Mouse (Mus musculus) MEL (cell line): Measurements from ENCODE around the gene Itpr1. TPM values are rescaled to one million over a fixed set of nuclear protein-coding genes. Genes with fewer than 3 reads are reported as not detected.

ENCODE experiments used
- DNase-seq: peaks from one replicate; pipeline ENCODE4 v3.0.0; 2011; ENCODE audit warnings: low read depth, low spot score
- H3K27ac ChIP-seq: 2 replicates; pipeline ENCODE4 v1.5.1; 2012; ENCODE audit warnings: low read depth, mild to moderate bottlenecking, control low read depth, low read length, moderate library complexity; ENCODE audit not compliant: control insufficient read depth
- H3K27me3 ChIP-seq, 2 experiments: fragments of 150-350 bp in 1 of 2; sonication (generic) in 1 of 2; 2 replicates each; pipeline ENCODE4 v1.6.1; 2012; ENCODE audit warnings: low read length in 2 of 2, mild to moderate bottlenecking in 2 of 2, improper control_type of control experiment in 1 of 2, moderate library complexity in 1 of 2; ENCODE audit not compliant: insufficient read depth in 2 of 2, control insufficient read depth in 1 of 2
- H3K36me3 ChIP-seq, 2 experiments: 2 replicates each; pipeline ENCODE4 v1.6.1; 2012 to 2014; ENCODE audit warnings: low read length in 2 of 2, improper control_type of control experiment in 1 of 2, inconsistent platforms in 1 of 2, mild to moderate bottlenecking in 1 of 2; ENCODE audit not compliant: insufficient read depth in 2 of 2, control insufficient read depth in 1 of 2
- H3K4me1 ChIP-seq, 2 experiments: fragments of 150-350 bp in 1 of 2; sonication (generic) in 1 of 2; 2 replicates each; pipeline ENCODE4 v1.6.1; 2012; ENCODE audit warnings: low read length in 2 of 2, improper control_type of control experiment in 1 of 2, mild to moderate bottlenecking in 1 of 2; ENCODE audit not compliant: insufficient read depth in 2 of 2, control insufficient read depth in 1 of 2
- H3K4me3 ChIP-seq, 2 experiments: fragments of 150-350 bp in 1 of 2; sonication (generic) in 1 of 2; 2 replicates each; pipeline ENCODE4 v1.5.1; 2012; ENCODE audit warnings: low read depth in 2 of 2, low read length in 2 of 2, mild to moderate bottlenecking in 2 of 2, moderate library complexity in 2 of 2, control low read depth in 1 of 2, improper control_type of control experiment in 1 of 2; ENCODE audit not compliant: control insufficient read depth in 1 of 2, insufficient read depth in 1 of 2
- H3K79me2 ChIP-seq: 2 replicates; pipeline ENCODE4 v1.6.1; 2012; ENCODE audit warnings: mild to moderate bottlenecking, low read length, moderate library complexity; ENCODE audit not compliant: control insufficient read depth, poor library complexity, insufficient read depth
- H3K9ac ChIP-seq: 2 replicates; pipeline ENCODE4 v1.6.1; 2012; ENCODE audit warnings: low read depth, mild to moderate bottlenecking, control low read depth, low read length, moderate library complexity; ENCODE audit not compliant: control insufficient read depth, poor library complexity, severe bottlenecking
- H3K9me3 ChIP-seq: fragments of 150-350 bp; sonication (generic); replicated peaks from 2 replicates; pipeline ENCODE4 v1.6.1; 2012; ENCODE audit warnings: mild to moderate bottlenecking, low read length, improper control_type of control experiment, moderate library complexity; ENCODE audit not compliant: insufficient read depth
- BHLHE40 ChIP-seq: IDR thresholded peaks from 2 replicates; pipeline ENCODE4 v1.6.1; 2012; ENCODE audit warnings: low read depth, mild to moderate bottlenecking, inconsistent platforms, low read length, improper control_type of control experiment, borderline replicate concordance
- CHD1 ChIP-seq: IDR thresholded peaks from 2 replicates; pipeline ENCODE4 v1.6.1; 2012; ENCODE audit warnings: low read depth, mild to moderate bottlenecking, inconsistent platforms, low read length, improper control_type of control experiment
- CHD2 ChIP-seq: IDR thresholded peaks from 2 replicates; pipeline ENCODE4 v1.6.1; 2011; ENCODE audit warnings: low read length, improper control_type of control experiment
- CTCF ChIP-seq, 3 experiments: IDR thresholded peaks in 2 of 3; conservative IDR thresholded peaks in 1 of 3; 2 replicates each; pipeline ENCODE4 v1.5.1; 2011 to 2012; ENCODE audit warnings: low read length in 3 of 3, low read depth in 2 of 3, mild to moderate bottlenecking in 2 of 3, improper control_type of control experiment in 1 of 3, inconsistent platforms in 1 of 3, mixed read lengths in 1 of 3, moderate library complexity in 1 of 3; ENCODE audit not compliant: control insufficient read depth in 1 of 3, insufficient read depth in 1 of 3, poor library complexity in 1 of 3, severe bottlenecking in 1 of 3
- E2F4 ChIP-seq: IDR thresholded peaks from 2 replicates; pipeline ENCODE4 v1.6.1; 2011; ENCODE audit warnings: low read depth, low read length, improper control_type of control experiment, borderline replicate concordance
- ELF1 ChIP-seq: IDR thresholded peaks from 2 replicates; pipeline ENCODE4 v1.6.1; 2014; ENCODE audit warnings: low read depth, mild to moderate bottlenecking, inconsistent platforms, low read length, improper control_type of control experiment, moderate library complexity
- EP300 ChIP-seq, 2 experiments: IDR thresholded peaks; 2 replicates each; pipeline ENCODE4 v1.6.1; 2011; ENCODE audit warnings: improper control_type of control experiment in 2 of 2, low read length in 2 of 2, low read depth in 1 of 2, mild to moderate bottlenecking in 1 of 2
- ETS1 ChIP-seq: IDR thresholded peaks from 2 replicates; pipeline ENCODE4 v1.6.1; 2012; ENCODE audit warnings: low read depth, mild to moderate bottlenecking, inconsistent platforms, low read length, improper control_type of control experiment, moderate library complexity
- HCFC1 ChIP-seq: IDR thresholded peaks from 2 replicates; pipeline ENCODE4 v1.6.1; 2012; ENCODE audit warnings: low read depth, mild to moderate bottlenecking, inconsistent platforms, low read length, improper control_type of control experiment, moderate library complexity
- JUND ChIP-seq: IDR thresholded peaks from 2 replicates; pipeline ENCODE4 v1.6.1; 2011; ENCODE audit warnings: low read depth, mild to moderate bottlenecking, improper control_type of control experiment, low read length
- MAX ChIP-seq: IDR thresholded peaks from 2 replicates; pipeline ENCODE4 v1.6.1; 2011; ENCODE audit warnings: low read length, improper control_type of control experiment
- MAZ ChIP-seq: IDR thresholded peaks from 2 replicates; pipeline ENCODE4 v1.6.1; 2012; ENCODE audit warnings: low read depth, mild to moderate bottlenecking, inconsistent platforms, low read length, improper control_type of control experiment
- MEF2A ChIP-seq: IDR thresholded peaks from 2 replicates; pipeline ENCODE4 v1.6.1; 2014; ENCODE audit warnings: low read depth, mild to moderate bottlenecking, inconsistent platforms, low read length, improper control_type of control experiment; ENCODE audit not compliant: poor library complexity, insufficient replicate concordance, severe bottlenecking; ENCODE audit errors: extremely low read depth
- MXI1 ChIP-seq: IDR thresholded peaks from 2 replicates; pipeline ENCODE4 v1.6.1; 2011; ENCODE audit warnings: mild to moderate bottlenecking, low read depth, low read length, improper control_type of control experiment
- SIN3A ChIP-seq: IDR thresholded peaks from 2 replicates; pipeline ENCODE4 v1.6.1; 2012; ENCODE audit warnings: low read length, improper control_type of control experiment, inconsistent platforms
- SMC3 ChIP-seq: IDR thresholded peaks from 2 replicates; pipeline ENCODE4 v1.6.1; 2011; ENCODE audit warnings: low read depth, low read length, improper control_type of control experiment
- TAL1 ChIP-seq: IDR thresholded peaks from 2 replicates; pipeline ENCODE4 v1.6.1; 2012; ENCODE audit warnings: mild to moderate bottlenecking, inconsistent platforms, low read length, moderate library complexity, mixed read lengths
- TBP ChIP-seq: IDR thresholded peaks from 2 replicates; pipeline ENCODE4 v1.8.0; 2011; ENCODE audit warnings: low read depth, low read length, improper control_type of control experiment
- USF1 ChIP-seq: IDR thresholded peaks from 2 replicates; pipeline ENCODE4 v1.6.1; 2014; ENCODE audit warnings: low read depth, mild to moderate bottlenecking, inconsistent platforms, low read length, improper control_type of control experiment, moderate library complexity
- USF2 ChIP-seq, 2 experiments: IDR thresholded peaks; 2 replicates each; pipeline ENCODE4 v1.6.1; 2011 to 2012; ENCODE audit warnings: improper control_type of control experiment in 2 of 2, low read length in 2 of 2, borderline replicate concordance in 1 of 2, inconsistent platforms in 1 of 2, low read depth in 1 of 2, mild to moderate bottlenecking in 1 of 2; ENCODE audit not compliant: insufficient read depth in 1 of 2
- ZC3H11A ChIP-seq: IDR thresholded peaks from 2 replicates; pipeline ENCODE4 v1.6.1; 2012; ENCODE audit warnings: low read depth, mild to moderate bottlenecking, inconsistent platforms, low read length, improper control_type of control experiment
- ZNF384 ChIP-seq: IDR thresholded peaks from 2 replicates; pipeline ENCODE4 v1.6.1; 2012; ENCODE audit warnings: low read depth, mild to moderate bottlenecking, inconsistent platforms, low read length, improper control_type of control experiment
- polyA plus RNA-seq, 2 experiments: library from polyadenylated mRNA; stranded (reverse) in 1 of 2; unstranded in 1 of 2; fragments of >175 nt in 1 of 2; fragments of >200 nt in 1 of 2; gene quantifications; 2 replicates each; pipeline versions ENCODE4 v1.2.1 to v1.2.4; 2012; ENCODE audit warnings: low replicate concordance in 2 of 2, low read depth in 1 of 2; ENCODE audit not compliant: insufficient read length in 2 of 2, insufficient read depth in 1 of 2, missing spikeins in 1 of 2
- total RNA-seq: library from RNA; depleted of rRNA; stranded (reverse); fragments of 300-350 nt; gene quantifications from 2 replicates; pipeline ENCODE4 v1.2.3, GENCODE M21; 2012

The Itpr1 gene
- total and polyA plus RNA-seq, 3 experiments, result 15.6 to 19.0 TPM; not detected in 1

DNA sequence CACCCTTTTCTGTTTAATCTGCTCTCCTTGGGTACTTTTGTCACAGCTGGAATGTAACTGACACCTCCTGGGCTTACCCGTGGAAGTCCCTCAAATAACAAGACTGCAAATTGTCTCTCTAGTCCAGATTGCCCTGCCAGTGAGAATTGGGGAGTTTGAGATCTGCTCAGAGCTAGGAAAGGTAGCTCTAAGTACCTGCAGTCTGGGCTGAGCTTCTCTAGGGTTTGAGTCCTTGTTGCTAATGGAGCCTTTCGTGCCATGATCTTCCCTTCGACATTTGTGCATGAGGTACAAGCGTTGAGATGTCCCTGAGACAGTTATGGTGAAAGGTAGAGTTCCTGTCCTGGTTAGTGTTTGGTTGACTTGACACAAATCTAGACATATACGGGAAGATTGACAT lies 89.0 kb downstream of the Itpr1 start:
- H3K79me2 ChIP-seq, result no peaks in the 10 kb centered on the region
- TF ChIP-seq MAX (no peak), E2F4 (no peak), CHD2 (no peak), ELF1 (no peak), TAL1 (no peak), ZC3H11A (no peak), CTCF (IDR thresholded peaks at IDR 0.05 in 2 of 3, conservative IDR thresholded peaks at IDR 0.05 in 1 of 3; ENCODE audit: control insufficient read depth in 1 of 3, insufficient read depth in 1 of 3, low read depth in 2 of 3, low read length in 3 of 3, poor library complexity in 1 of 3, severe bottlenecking in 1 of 3) (no peak), BHLHE40 (no peak), TBP (no peak), EP300 (IDR thresholded peaks at IDR 0.05; ENCODE audit: low read depth in 1 of 2, low read length in 2 of 2) (no peak), MAZ (no peak), SMC3 (no peak), USF1 (no peak), SIN3A (no peak), HCFC1 (no peak), MEF2A (no peak), ETS1 (no peak), USF2 (IDR thresholded peaks at IDR 0.05; ENCODE audit: borderline replicate concordance in 1 of 2, insufficient read depth in 1 of 2, low read depth in 1 of 2, low read length in 2 of 2) (no peak)
- TF ChIP-seq, all 39 proteins: peak for 0
- Histone ChIP-seq H3K9me3 (no peaks in the 10 kb centered on the region), H3K27me3 (no peaks in the 10 kb centered on the region), H3K36me3 (no peaks in the 10 kb centered on the region), H3K9ac (no peak overlapping the region), H3K27ac (no peak overlapping the region), H3K4me3 (no peak overlapping the region), H3K4me1 (no peaks in the 10 kb centered on the region)
- no peak for DNase-seq

DNA sequence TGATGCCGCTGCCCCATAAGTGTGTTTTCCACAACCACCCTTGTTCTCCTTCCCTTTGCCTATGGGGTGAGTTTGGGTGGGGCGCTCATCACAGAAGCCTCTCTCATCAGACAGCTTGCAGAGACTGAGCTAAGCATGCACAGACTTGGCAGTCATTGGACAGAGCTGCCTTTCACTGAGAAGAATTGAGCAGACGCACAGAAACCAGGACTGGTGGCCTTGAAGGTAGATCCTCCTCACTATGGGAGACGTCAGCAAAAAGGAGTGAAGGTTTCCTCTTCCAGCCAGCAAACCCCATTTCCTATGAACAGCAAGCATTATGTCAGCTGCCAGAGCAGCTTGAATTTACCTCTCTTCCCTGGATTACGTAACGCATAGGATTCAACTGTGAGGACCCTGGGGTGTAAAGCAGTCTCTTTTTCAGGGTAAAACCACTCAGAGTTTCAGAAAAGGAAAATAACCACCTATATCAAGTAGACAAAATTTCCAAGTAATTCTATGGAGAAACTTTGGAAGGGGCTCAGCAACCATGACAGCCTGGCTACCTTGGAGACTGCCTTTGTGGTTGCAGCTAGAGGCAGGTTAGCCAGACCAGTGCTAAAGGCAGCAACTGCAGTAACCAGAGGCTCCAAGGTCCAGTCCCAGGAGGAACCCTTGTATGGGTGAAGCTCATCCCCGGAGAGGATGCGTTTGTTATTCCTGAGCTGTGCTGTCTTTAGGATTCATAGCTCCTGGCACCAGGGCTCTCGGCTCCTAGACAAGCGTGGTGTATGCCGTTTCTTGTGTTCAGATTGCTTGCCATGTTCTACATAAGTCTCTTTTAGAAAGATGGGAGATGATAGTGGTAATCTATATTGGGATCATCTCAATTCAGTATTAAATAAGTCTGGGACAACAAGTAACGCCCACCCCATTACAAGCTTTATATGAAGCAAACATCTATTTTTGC lies 91.0 kb downstream of the Itpr1 start:
- Histone ChIP-seq H3K27ac (no peak overlapping the region), H3K27me3 (no peaks in the 10 kb centered on the region), H3K4me3 (no peak overlapping the region), H3K79me2 (no peaks in the 10 kb centered on the region), H3K9me3 (no peaks in the 10 kb centered on the region), H3K4me1 (peaks cover 0 to 7% of the 10 kb centered on the region in 2 experiments; a peak in 2 of 4 replicates), H3K36me3 (peaks cover 0 to 5% of the 10 kb centered on the region in 2 experiments; a peak in 2 of 4 replicates), H3K9ac (no peak overlapping the region)
- TF ChIP-seq JUND (no peak), ZNF384 (no peak), TAL1 (no peak), TBP (no peak), CHD1 (no peak), MXI1 (no peak), USF2 (IDR thresholded peaks at IDR 0.05; ENCODE audit: borderline replicate concordance in 1 of 2, insufficient read depth in 1 of 2, low read depth in 1 of 2, low read length in 2 of 2) (no peak), HCFC1 (no peak)
- no peak for DNase-seq
